Mouse (Mus musculus): ENCODE measurements around the gene Arfrp1.

Arfrp1 gene

DNA sequence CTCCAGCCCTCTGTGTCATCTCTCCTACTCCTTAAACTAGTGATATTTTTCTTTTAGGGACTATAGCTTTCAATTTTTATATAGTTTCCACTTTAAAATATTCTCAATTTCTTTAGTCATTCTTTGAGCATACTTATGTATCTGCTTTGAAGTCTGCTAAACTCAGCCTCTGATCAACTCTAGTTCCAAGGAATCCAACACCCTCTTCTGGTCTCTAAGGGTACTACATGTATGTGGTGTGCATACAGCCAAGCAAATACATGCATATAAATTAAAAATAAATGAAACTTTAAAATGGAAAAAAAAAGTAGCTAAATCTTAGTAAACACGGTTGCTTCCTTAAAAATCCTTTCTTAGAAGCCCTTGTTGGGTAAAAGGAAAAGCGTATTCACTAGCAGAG, 10.6 kb upstream of the Arfrp1 start:
- peak; percentile 40 for DNase-seq

DNA sequence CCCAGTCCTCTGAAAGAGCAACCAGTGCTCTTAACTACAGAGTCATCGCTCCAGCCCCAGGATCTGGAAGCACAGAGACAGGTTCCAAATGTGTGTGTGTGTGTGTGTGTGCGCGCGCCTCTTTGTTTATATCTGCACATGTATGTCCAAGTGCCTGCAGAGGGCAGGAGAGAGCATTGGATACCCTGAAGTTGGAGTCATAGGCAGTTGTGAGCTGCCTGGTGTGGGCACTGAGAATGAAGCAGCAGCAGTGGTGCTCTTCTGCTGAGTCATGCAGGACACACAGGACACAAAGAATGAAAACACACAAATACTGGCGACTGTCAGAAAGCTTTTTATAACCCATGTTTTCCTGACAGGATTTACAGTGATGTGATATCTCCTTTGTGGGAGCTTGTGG, 4.8 kb upstream of the Arfrp1 start:
- DNase-seq: peak; percentile 13

DNA sequence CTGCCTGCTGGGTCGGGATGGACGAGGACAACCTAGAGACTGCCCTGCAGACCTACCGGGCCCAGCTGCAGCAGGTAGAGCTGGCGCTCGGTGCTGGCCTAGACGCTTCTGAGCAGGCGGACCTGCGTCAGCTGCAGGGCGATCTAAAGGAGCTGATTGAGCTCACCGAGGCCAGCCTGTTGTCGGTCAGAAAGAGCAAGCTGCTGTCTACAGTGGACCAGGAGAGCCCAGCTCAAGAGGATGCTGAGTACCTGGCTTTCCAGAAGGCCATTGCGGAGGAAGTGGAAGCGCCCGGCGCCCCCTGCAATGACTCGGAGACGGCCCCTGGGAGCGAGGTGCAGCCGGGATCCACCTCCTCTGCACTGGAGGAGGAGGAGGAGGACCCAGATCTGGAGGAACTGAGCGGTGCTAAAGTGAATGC, 461 bp upstream of the Arfrp1 start:
- peak; percentile 40 for DNase-seq

DNA sequence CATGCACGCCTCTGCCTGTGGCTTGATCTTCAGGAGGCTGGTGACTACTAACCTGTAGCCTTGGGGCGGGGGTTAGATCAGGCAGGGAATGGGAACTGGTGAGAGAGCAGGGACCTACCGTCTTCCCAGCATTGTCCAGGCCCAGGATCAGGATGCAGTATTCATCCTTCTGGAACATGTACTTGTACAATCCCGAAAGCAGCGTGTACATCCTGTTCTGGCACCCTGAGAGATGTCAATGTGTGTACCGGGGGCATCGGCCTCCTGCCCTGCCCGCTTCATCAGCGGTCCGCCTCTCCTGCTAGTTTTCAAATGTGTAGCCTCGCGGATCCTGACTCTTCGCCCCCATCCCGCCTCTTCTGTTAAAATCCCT, 731 bp downstream of the Arfrp1 start:
- no peak for DNase-seq

DNA sequence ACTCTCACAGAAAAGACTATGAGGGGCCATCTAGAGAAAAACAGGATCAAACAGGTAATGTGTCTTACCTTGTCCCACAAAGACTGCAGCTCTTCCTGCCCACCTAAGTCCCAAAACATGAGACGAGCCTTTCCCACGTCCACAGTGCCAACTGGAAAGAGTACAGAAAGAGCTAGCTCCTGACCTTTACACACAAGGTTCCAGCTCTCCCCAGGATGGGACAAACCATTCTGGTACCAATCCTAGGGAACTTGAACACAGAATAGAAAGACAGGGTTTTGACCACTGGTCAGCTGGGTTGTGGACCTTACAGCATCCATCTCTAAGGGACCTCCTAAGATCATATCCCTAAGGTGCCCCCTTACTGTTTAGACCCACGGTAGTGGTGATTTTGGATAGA, 1.3 kb downstream of the Arfrp1 start:
- no peak for DNase-seq

DNA sequence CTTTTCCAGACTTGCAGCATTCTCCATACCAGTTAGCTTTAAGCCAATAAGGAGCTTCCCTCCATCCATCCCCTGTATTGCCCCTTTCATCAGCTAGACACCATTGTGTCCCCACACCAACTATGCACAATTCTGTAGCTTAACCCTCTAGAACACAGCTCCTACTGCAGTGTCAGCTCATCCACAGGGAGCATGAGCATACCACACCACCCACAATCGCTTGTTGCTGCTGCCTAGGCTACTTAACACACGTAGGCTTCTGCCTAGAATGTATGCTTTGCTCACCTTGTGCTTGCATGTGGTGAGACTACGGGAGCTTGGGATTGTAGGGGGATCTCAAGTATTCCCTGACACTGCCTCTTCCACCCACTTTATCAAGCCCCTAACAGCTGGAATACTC, 8.4 kb downstream of the Arfrp1 start:
- DNase-seq: no peak

DNA sequence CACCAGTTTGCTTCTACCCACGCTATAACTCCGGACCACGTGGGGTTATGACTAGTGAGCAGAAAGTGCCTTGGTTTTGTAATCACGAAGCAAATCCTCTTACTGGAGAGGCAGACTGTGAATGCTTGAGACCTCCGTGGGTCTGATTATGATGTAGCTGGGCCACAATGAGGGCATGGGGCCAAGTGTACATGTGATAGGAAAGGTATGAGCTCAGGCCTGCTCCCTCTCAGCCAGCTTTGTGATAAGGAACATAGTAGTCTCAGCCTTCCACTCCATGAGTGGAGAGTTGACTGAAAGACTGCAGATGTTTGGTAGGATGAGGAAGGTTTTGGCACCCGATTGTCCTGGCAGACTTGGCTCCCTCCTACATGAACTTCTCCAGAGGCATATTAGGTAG, 22.4 kb downstream of the Arfrp1 start:
- no peak for DNase-seq

DNA sequence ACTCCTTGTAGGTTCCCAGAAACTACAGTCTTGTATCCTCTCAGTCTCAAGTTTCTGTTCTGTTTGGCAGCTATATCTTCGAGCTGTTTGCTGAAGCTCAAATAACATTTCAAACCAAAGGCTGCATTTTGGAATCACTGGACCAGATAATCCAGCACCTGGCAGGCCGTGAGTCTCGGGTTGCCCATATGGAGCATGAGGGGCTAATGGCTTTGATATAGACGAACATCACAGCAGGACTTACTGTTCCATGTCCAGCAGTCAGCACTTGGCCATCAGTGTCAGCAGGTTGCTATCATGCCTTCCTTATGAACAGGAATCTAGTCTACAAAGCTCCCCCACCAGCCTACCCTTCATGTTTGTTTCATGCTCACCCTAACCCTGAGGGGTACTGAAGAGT, 24.8 kb downstream of the Arfrp1 start:
- no peak for DNase-seq

DNA sequence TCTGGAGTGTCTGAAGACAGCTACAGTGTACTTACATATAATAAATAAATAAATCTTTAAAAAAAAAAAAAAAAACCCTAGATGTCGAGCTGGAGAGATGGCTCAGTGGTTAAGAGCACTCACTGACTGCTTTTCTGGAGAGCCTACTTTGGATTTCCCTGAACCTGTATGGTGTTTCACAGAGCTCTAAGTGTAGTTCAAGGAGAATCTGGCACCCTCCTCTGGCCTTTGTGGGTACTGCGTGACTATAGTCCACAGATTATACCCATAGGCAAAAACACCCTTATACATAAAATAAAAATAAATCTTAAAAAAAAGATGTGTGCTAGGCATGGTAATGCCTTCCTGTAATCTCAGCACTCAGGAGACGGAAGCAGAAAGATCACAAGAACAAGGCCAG, 31.2 kb downstream of the Arfrp1 start:
- DNase-seq: peak; percentile 72

DNA sequence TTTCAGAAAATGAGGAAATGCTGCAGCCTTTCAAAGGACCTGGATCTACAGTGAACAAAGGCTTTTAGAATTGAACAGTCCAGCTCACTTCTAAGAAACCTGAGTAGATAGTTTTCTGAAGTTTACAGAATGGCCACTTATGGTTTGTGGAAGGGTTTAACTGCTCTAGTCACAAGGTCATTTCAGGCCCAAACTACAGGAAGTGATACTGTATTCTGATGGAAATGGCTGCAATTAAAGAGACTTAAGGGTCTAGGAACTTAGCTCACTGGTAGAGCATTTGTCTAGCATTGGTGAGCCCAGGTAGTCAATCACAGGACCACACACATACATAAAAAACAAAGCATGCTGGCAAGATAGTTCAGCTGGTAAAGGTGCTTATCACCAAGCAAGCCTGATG, 32.7 kb downstream of the Arfrp1 start:
- DNase-seq: no peak

DNA sequence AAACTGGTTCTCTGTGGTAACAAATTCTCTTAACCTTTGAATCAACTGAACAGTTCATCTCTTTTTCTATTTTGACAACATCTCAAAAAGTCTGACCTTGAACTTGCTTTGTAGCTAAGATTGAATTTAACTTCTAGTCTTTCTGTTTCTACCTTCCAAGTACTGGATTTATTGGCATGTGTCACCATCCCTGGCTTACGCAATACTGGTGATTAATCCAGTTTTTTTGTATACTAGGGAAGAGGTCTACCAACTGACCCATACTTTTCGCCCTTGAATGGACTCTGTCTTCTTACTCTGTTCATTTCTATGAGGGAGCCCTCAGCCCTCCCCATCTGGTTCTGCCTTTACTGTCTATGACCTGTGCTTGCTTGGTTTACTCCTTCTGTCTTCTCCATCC, 39.1 kb downstream of the Arfrp1 start:
- no peak for DNase-seq

DNA sequence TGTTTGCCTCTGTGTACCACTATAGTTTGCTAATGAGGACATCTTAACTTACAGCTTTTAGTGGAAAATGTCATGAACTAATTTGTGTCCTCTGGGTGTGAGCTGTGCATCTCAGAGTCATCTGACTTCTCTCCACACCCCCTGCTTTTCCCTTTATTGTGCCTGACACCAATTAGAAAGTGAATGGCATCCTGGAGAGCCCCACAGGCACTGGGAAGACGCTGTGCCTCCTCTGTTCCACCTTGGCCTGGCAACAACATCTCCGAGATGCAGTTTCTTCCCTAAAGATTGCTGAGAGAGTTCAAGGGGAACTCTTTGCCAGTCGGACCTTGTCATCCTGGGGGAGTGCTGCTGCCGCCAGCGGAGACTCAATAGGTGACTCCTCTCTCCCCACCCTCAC, 43.1 kb downstream of the Arfrp1 start:
- no peak for DNase-seq

DNA sequence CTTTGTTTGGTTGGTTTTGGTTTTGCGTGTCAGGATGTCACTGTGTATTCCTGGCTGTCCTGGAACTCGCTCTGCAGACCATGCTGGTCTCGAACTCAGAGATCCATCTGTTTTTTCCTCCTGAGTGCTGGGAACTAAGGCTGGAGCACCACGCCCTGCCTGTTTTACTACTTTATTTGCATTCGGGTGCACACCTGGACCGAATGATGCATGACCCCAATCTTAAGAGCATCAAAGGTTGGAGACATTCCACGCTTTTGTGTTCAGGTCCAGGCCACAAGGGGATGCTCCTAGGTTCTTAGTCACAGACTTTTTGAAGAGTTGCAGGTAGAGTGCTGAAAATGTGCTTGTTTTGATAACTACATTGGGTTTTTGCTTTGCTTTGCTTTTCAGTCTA, 45.1 kb downstream of the Arfrp1 start:
- DNase-seq: peak; percentile 5

DNA sequence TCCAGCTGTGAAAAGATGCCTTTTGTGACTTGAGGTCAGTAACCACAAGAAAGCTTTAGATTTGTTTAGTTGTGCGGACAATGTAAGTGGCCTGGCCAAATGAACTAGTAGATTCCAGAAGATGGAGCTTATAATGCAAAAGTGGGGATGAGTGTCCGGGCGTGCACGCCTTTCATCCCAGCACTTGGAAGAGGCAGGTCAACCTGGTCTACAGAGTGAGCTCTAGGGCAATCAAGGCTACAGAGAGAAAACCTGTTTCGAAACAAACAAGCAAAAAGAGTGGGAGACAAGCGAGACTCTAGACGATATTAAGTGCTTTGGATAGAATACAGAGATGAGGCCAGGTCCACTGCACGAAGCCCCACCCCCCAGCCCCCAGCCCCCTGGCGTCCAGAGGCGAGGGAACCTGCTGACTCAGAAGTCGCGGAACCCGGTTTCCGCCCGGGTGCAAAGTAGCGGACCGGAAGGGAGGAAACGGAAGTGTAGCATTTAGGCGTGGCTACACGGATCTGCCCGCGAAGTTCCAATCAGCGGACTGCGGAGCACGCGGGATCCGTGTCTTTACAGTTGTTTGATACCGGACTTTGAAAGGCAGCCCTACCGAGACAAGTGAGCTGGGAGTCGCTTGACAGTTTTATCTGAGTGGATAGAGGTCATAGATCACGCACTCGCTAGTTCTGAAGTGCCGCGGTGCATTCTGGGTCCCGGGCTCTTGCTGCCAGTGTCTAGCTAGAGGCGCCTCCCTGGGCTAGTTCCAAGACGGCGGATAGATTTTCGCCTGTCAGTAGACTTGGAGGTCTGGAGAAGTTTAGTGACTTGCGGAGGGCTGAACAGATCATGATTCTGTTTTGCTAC, 45.7 kb downstream of the Arfrp1 start, which contains the start of gene Rtel1:
TSS of gene Rtel1 (plus strand) at position 492 of the 855 bp plus-strand sequence.
- peak; percentile 95 for DNase-seq

DNA sequence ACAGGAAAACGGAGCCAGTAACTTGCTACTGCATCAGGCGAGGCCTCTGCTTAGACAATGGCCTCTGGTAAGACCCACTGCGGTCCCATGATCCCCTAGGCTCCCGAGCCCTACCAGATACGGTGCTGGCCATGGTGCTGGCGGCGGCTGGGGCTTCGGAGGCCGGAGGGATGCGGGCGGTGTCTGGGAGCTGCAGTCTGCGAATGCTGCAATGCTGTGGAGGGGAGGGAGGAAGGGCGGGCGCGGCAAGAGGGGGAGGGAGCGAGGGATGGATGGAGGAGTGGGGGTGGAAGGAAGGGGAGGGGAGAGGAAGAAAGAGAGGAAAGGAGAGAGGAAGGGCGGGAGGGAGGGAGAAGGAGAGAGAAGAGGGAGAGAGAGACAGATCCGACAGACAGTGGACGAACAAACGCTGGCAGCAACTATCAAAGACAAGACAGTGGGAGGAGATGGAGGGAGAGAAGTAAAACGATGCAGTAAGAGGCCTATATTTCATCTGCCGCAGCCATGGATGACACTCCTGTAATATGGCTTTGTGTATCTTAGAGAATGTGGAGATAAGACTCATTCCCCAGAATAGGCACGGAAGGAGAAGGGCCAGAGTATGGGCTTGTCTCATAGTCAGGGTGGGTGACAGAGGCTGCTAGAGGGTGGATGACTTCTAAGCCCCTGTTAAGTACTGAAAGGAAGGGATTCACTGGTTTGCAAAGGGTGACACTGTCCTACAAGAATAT, 51.0 kb downstream of the Arfrp1 start, which contains the start of gene Stmn3:
TSS of gene Stmn3 (minus strand) at position 421 of the 731 bp plus-strand sequence.
- peak; percentile 85 for DNase-seq

DNA sequence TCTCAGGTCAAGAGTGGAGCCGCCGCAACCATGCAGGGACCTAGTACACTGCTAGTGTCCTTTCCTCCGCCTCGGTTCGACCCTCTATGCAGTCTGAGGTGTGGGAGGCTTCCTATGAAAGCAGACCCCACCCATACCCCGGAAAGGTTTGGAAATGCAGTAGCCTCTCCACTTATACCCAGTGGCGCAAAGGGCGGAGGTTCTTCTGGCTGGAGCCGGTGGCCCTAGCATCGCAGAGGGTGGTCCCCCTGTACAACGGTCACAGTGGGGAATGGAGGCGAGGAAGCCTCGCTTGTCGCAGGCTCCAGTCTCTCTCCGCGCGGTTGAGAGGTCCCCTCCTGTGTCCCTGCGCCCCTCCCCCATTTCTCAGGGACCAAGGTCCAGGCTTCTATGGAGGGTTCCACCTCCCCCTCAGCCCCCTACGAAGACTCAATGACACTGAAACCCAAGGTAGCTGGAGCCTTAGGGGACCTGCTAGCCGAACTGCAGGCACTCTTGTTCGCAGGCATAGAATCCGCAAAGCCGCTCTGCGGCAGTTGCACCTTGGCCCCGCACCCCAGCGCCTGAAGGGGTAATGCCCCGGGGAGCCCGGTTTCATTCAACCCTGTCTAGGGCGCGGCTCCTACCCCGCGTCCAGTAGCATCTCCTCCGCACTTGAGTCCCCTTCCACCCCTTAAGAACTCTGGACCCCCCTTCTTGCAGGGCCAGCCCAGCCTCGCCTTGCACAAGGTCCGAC, 51.7 kb downstream of the Arfrp1 start:
- DNase-seq: peak; percentile 34

DNA sequence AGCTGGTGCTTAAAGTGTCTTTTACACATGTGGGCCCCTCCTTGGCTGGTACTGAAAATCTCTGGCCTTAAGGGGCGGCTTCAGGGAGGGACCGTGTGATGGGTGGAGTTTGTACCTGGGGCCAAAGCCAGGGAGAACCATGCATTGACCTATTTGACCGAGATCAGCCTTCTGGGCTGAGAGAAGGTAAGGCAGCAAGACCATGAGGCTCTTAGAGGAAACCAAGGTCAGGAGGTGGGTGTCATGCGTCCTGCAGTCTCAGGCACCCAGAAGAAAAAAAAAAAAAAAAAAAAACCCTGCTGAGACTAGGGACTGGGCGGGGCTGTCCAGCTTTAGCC, 52.2 kb downstream of the Arfrp1 start:
- no peak for DNase-seq

DNA sequence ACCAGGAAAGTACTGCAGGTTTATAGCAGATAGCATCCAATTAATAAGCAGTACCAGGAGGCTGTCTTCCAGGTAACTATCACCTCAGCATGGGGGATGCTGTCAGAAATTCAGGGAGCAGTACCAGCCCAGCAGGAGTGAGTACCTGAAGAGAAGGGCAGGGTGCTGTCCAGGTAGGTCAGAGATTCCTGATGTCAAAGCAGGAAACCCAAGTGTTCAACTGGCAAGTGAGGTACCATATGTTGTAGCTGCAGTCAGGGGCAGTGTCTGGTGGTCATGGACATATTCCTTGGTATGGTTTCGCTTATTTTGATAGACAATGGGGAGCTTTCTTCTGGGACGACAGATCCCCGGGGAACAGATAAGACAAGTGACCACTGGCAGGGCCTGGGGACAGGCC, 52.8 kb downstream of the Arfrp1 start:
- DNase-seq: no peak

All from embryo, embryonic 11 days (tissue).